8 mouse cellular contexts compared by ENCODE assay signal in genomic region chr3:54360897-54361296, GRCm38 (mm10). TPM values are rescaled to one million over a fixed set of nuclear protein-coding genes. Genes with fewer than 3 reads are reported as not detected.
A peak's percentile ranks its signal among the peaks of the same experiment; 100 is the strongest.
DNase-seq lines count a peak whose midpoint lies in the region; ATAC-seq and TF ChIP-seq lines count a peak whose summit lies in the region.

Postn (plus strand) TSS chr3:54361109.

- no peak for TF ChIP-seq POLR2A in ES-Bruce4 (IDR thresholded peaks at IDR 0.05; ENCODE audit: insufficient read depth, low read length)

- no peak within 1 kb of the TSS for H3K4me3 ChIP-seq in ES-Bruce4 (ENCODE audit: low read depth, low read length)
- H3K4me3 ChIP-seq in neural tube, embryonic 13.5 days = peak within 1 kb of the TSS; percentile 19; the same call in 1 of the 2 replicates

- no peaks in the 10 kb centered on the region for H3K36me3 ChIP-seq in ES-Bruce4 (ENCODE audit: control insufficient read depth, insufficient read depth, low read length, poor library complexity, severe bottlenecking)
- H3K36me3 ChIP-seq in neural tube, embryonic 13.5 days = no peaks in the 10 kb centered on the region

- peak; percentile 14 for DNase-seq in embryo, embryonic 10 days (ENCODE audit: low spot score)
- DNase-seq in embryo, embryonic 10.5 days (ENCODE audit: low spot score) = no peak
- DNase-seq in gonadal fat pad, adult 2 months (ENCODE audit: low read depth) = no peak
- DNase-seq in large intestine, adult 2 months (ENCODE audit: low read depth, low spot score) = no peak
- no peak for DNase-seq in MN1 (ENCODE audit: low spot score)
- no peak for DNase-seq in T-cell, adult 2 months (ENCODE audit: low spot score)

- H3K4me2 ChIP-seq in neural tube, embryonic 13.5 days = peak within 1 kb of the TSS; percentile 22; the same call in 1 of the 2 replicates

- no peaks in the 10 kb centered on the region for H3K4me1 ChIP-seq in ES-Bruce4 (ENCODE audit: control insufficient read depth, insufficient read depth, low read length)
- H3K4me1 ChIP-seq in neural tube, embryonic 13.5 days (replicated peaks) = peaks cover 18% of the 10 kb centered on the region

- no peaks in the 10 kb centered on the region for H3K9me3 ChIP-seq in ES-Bruce4 (replicated peaks; ENCODE audit: control insufficient read depth, insufficient read depth, low read length, poor library complexity, severe bottlenecking)
- no peaks in the 10 kb centered on the region for H3K9me3 ChIP-seq in neural tube, embryonic 13.5 days

- TF ChIP-seq CTCF in ES-Bruce4 (IDR thresholded peaks at IDR 0.05; ENCODE audit: low read depth, low read length) = no peak

- TF ChIP-seq EP300 in ES-Bruce4 (IDR thresholded peaks at IDR 0.05; ENCODE audit: insufficient read depth, low read depth, low read length) = no peak

- no peak within 1 kb of the TSS for H3K27ac ChIP-seq in ES-Bruce4 (ENCODE audit: insufficient read depth, low read length)
- no peak within 1 kb of the TSS for H3K27ac ChIP-seq in neural tube, embryonic 13.5 days (replicated peaks)

- WGBS in large intestine, adult 2 months = 23% methylated on average over 6 of the region's 6 CpGs
- WGBS in neural tube, embryonic 13.5 days = 49% methylated on average over 6 of the region's 6 CpGs

- H3K27me3 ChIP-seq in ES-Bruce4 (ENCODE audit: control insufficient read depth, insufficient read depth, low read length, poor library complexity, severe bottlenecking) = no peaks in the 10 kb centered on the region
- H3K27me3 ChIP-seq in neural tube, embryonic 13.5 days = no peaks in the 10 kb centered on the region

- no peak within 1 kb of the TSS for H3K9ac ChIP-seq in ES-Bruce4 (ENCODE audit: low read depth, poor library complexity, severe bottlenecking)
- H3K9ac ChIP-seq in neural tube, embryonic 13.5 days = 0 out of 2 replicates have a peak within 1 kb of the TSS, but pooled peaks have one; percentile 26

- ATAC-seq in neural tube, embryonic 13.5 days (ENCODE audit: low read depth) = no peak

RNA-seq across cellular contexts. Expression of gene Postn, which starts in this region (rescaled TPM):
- polyA plus RNA-seq in ES-Bruce4 (2011; ENCODE audit: insufficient read depth, insufficient read length, low read depth, missing spikeins) = 7.5 and 10.1 TPM in 2 replicates
- 49.3 and 65.7 TPM in 2 replicates for polyA plus RNA-seq in gonadal fat pad, adult 2 months (2012; rRNA removed)
- 12.7 and 15.9 TPM in 2 replicates for polyA plus RNA-seq in large intestine, adult 2 months (2012; rRNA removed)
- polyA plus RNA-seq in neural tube, embryonic 13.5 days (2015; fragmentation: Nextera tagmentation; extraction: Ambion mirVana) = 75.5 TPM in 2 replicates
